Mouse (Mus musculus) ES-E14 (cell line): ENCODE data around the gene Snta1. TPM values are rescaled to one million over a fixed set of nuclear protein-coding genes. Genes with fewer than 3 reads are reported as not detected.

Experiments
- DNase-seq: peaks from one replicate; pipeline ENCODE4 v3.0.0-alpha.2; 2013; ENCODE audit warnings: low read depth, low spot score
- H3K27ac ChIP-seq: 2 replicates; pipeline ENCODE4 v1.5.1; 2012; ENCODE audit warnings: low read depth, mild to moderate bottlenecking, low read length, moderate library complexity, mixed read lengths; ENCODE audit not compliant: poor library complexity, insufficient read depth, severe bottlenecking
- H3K36me3 ChIP-seq: 2 replicates; pipeline ENCODE4 v1.6.1; 2012; ENCODE audit warnings: mild to moderate bottlenecking, low read length, moderate library complexity, mixed read lengths; ENCODE audit not compliant: control insufficient read depth, poor library complexity, insufficient read depth, severe bottlenecking
- H3K4me1 ChIP-seq, 2 experiments: fragments of 150-350 bp in 1 of 2; sonication (generic) in 1 of 2; 2 replicates each; pipeline ENCODE4 v1.6.1; 2012; ENCODE audit warnings: low read length in 2 of 2, mild to moderate bottlenecking in 1 of 2, mixed read lengths in 1 of 2; ENCODE audit not compliant: control insufficient read depth in 2 of 2, insufficient read depth in 2 of 2, poor library complexity in 1 of 2
- H3K4me3 ChIP-seq, 2 experiments: fragments of 150-350 bp in 1 of 2; sonication (generic) in 1 of 2; 2 replicates each; pipeline ENCODE4 v1.5.1; 2012; ENCODE audit warnings: low read length in 2 of 2, low read depth in 1 of 2, mild to moderate bottlenecking in 1 of 2, mixed read lengths in 1 of 2; ENCODE audit not compliant: insufficient read depth in 1 of 2, poor library complexity in 1 of 2, severe bottlenecking in 1 of 2
- H3K9ac ChIP-seq: 2 replicates; pipeline ENCODE4 v1.6.1; 2012; ENCODE audit warnings: low read depth, mild to moderate bottlenecking, low read length, mixed read lengths; ENCODE audit not compliant: poor library complexity, insufficient read depth, severe bottlenecking
- H3K9me3 ChIP-seq: fragments of 150-350 bp; sonication (generic); 2 replicates; pipeline ENCODE4 v1.6.1; 2012; ENCODE audit warnings: low read depth, mild to moderate bottlenecking, low read length; ENCODE audit not compliant: control insufficient read depth, insufficient read depth
- CHD2 ChIP-seq: IDR thresholded peaks from 2 replicates; pipeline ENCODE4 v1.6.1; 2014; ENCODE audit warnings: mild to moderate bottlenecking, low read depth, low read length, inconsistent platforms
- HCFC1 ChIP-seq: IDR thresholded peaks from 2 replicates; pipeline ENCODE4 v1.6.1; 2012; ENCODE audit warnings: low read length, inconsistent platforms, borderline replicate concordance; ENCODE audit not compliant: insufficient read depth
- MAFK ChIP-seq: IDR thresholded peaks from 2 replicates; pipeline ENCODE4 v1.6.1; 2014; ENCODE audit warnings: mild to moderate bottlenecking, low read depth, low read length, inconsistent platforms; ENCODE audit not compliant: insufficient read depth
- ZC3H11A ChIP-seq: IDR thresholded peaks from 2 replicates; pipeline ENCODE4 v1.6.1; 2012; ENCODE audit warnings: low read depth, mild to moderate bottlenecking, inconsistent platforms, low read length, borderline replicate concordance
- ZNF384 ChIP-seq: IDR thresholded peaks from 2 replicates; pipeline ENCODE4 v1.6.1; 2012; ENCODE audit warnings: low read depth, low read length, inconsistent platforms
- in situ Hi-C, 2 experiments: fragments of 600-800 bp; cut with MboI; formaldehyde crosslinking; loops; one replicate each; pipeline ENCODE4 v1.15.1; 2025; ENCODE audit warnings: low sequenced_read_pairs in 2 of 2, inconsistent platforms in 1 of 2; ENCODE audit not compliant: unreplicated experiment in 2 of 2
- total RNA-seq: library from RNA; depleted of rRNA; stranded (reverse); fragments of 300-350 nt; gene quantifications from 2 replicates; pipeline ENCODE4 v1.2.3, GENCODE M21; 2012

Gene Snta1
- total RNA-seq, 1 experiment: 11.3 TPM

DNA sequence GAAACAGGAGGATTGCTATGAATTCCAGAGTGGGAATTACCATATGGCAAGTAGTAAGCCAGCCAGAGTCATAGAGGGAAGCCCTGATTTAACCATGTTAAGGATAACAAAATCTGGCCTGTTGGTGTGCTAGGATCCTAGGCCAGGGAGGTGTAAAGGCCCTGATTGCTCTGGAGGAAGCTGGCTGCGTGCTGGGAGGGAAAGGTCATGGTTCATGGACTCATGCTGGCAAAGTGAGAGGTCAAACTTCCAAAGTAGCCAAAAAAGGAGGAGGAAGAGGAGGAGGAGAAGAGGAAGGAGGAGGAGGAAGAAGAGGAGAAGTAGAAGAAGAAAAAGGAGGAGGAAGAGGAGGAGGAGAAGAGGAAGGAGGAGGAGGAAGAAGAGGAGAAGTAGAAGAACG is 24.8 kb upstream of the Snta1 start:
- Histone ChIP-seq H3K4me3 (no peak overlapping the region), H3K9me3 (no peaks in the 10 kb centered on the region), H3K36me3 (no peaks in the 10 kb centered on the region), H3K27ac (no peak overlapping the region), H3K9ac (no peak overlapping the region), H3K4me1 (peaks cover 11 to 12% of the 10 kb centered on the region in 2 experiments)
- no peak for DNase-seq
- in situ Hi-C loops: no loop called here
- TF ChIP-seq MAFK (no peak), ZNF384 (no peak), ZC3H11A (no peak)

DNA sequence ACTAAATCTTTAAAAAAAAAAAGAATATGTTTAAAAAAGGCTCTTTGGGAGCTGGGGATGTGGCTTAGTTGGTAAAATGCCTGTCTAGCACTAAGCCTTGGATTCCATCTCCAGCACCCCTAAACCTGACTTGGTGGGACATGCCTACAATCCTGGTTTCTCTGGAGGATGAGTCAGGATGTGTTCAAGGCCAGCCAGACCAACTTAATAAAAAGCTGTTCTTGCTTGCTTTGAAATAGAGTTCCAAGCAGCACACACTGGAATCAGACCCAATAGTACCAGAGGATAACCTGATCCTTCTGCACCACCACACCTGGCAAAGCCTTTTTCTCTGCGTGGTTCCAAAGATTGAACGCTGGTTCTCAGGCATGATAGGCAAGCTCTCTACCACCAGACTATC is 22.7 kb upstream of the Snta1 start:
- Histone ChIP-seq H3K9ac (no peak overlapping the region), H3K36me3 (no peaks in the 10 kb centered on the region), H3K4me3 (no peak overlapping the region), H3K27ac (no peak overlapping the region; the same call in 1 of the 2 replicates), H3K4me1 (peaks cover 14 to 18% of the 10 kb centered on the region in 2 experiments), H3K9me3 (no peaks in the 10 kb centered on the region)
- in situ Hi-C loops: no loop called here
- no peak for DNase-seq
- TF ChIP-seq ZNF384 (no peak), ZC3H11A (no peak), MAFK (no peak), CHD2 (no peak), HCFC1 (no peak)

DNA sequence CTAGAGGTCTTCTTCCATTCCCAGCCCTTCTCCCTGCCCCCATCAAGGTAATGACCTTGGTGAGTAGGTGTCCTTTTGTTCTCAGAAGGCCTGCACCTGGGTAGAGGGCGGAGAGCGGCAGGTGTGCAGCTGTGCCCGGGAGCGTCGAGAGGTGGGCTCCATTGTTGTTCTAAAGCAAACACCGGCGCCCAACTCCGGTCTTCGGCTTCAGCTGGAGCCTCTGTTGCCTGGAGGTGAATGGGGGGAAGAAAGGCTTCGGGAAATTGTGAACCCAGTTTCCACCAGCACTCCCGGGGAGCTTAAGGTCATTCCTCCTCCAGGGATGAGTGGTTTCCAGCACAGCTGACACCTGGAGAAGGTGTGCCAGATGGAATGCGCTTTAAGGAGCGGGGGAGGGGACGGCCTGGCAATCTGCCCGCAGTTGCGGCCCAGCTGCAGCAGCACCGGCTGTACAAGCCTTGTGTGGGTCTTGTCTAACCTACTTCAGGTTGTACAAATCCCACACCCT is 20.0 kb upstream of the Snta1 start:
- in situ Hi-C loops: no loop called here
- H3K27ac ChIP-seq: peak overlapping the region; percentile 100
- TF ChIP-seq HCFC1 (no peak), CHD2 (peak; percentile 8; the same call in 1 of the 2 replicates), ZNF384 (peak; percentile 63; the same call in 1 of the 2 replicates), ZC3H11A (no peak), MAFK (no peak)
- peak overlapping the region; percentile 78 for H3K9ac ChIP-seq
- peaks cover 16 to 19% of the 10 kb centered on the region in 2 experiments for H3K4me1 ChIP-seq
- H3K9me3 ChIP-seq: no peaks in the 10 kb centered on the region
- DNase-seq: peak; percentile 88
- peak overlapping the region; percentile 43 to 66 for H3K4me3 ChIP-seq
- no peaks in the 10 kb centered on the region for H3K36me3 ChIP-seq

DNA sequence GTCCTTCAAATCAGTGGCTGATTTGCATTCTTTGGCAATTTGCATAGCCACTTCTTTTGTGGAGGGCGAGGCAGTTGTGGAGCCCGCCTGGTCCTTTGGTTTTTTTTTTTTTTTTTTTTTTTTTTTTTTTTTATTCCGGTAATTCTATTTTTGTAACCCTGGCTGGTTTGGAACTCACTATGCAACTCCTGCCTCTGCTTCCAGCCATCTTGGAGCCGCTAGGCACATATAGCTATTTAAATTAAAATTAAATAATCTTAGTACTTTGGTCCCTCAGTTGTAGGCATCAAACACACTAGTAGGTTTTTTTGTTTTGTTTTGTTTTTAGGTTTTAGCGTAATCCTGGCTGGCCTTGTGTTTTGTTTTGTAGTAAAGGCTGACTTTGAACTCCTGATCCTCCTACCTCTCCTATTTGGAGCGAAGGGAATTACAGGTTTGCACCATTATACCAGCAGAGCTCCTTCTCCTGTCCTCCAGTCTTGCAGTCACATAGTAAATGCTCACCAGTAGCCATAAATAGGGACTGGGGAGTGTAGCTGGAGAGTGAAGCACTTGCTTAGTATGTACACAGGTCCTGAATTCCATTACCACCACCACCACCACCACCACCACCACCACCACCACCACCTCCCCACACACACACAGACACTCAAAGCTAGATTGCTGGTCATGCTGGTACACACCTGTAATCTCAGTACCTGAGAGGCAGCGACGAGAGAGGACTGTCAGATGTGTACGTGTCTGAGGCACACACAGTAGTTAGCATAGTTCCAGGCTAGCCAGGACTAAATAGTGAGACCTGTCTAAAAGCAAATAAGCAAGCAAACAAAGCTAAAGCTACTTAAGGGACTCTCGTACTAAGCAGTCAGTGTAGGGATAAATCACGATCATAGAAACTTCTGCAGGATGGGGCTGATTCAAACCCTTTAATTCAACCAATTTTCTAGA is 19.3 kb upstream of the Snta1 start:
- in situ Hi-C loops: no loop called here
- TF ChIP-seq MAFK (no peak), ZC3H11A (no peak), ZNF384 (peak; percentile 99), HCFC1 (no peak), CHD2 (peak; percentile 44; the same call in 1 of the 2 replicates)
- Histone ChIP-seq H3K9ac (peak overlapping the region; percentile 78), H3K4me1 (peaks cover 15 to 25% of the 10 kb centered on the region in 2 experiments), H3K27ac (peak overlapping the region; percentile 100), H3K9me3 (no peaks in the 10 kb centered on the region), H3K4me3 (peak overlapping the region; percentile 43 to 66), H3K36me3 (no peaks in the 10 kb centered on the region)
- no peak for DNase-seq
